17 mouse cellular contexts compared by ENCODE assay signal in the genomic region with DNA sequence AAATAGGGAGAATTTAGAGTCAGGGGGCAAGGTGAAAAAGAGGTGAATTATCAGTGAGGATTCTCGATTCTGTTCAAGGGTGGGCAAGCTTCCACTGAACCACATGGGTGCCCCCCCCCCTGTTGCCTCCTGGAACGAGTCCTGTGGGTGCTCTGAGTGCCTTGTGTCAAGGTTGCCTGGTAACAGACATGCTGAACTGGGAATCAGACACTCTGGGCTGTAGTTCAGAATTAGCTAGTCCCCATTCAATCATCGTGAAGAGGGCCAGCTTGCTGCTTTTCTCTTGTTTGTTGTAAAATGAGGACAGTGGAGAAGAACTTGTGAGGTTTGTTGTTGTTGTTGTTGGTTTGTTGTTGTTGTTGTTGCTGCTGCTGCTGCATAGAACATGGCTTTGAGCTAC.
DNase-seq lines count a peak whose midpoint lies in the region; ATAC-seq and TF ChIP-seq lines count a peak whose summit lies in the region.
"Had no signal": no experiment of that assay in that cellular context is flagged by ENCODE, and none has a peak within 500 bp of the region (broad histone marks: within the 10 kb centered on the region; RNA-seq: fewer than 3 reads in every experiment).

No protein-coding gene starts in this region.

- no peak overlapping the region for H3K4me3 ChIP-seq in hindbrain, embryonic 16.5 days (ENCODE audit: low read length)
- H3K4me3 ChIP-seq in hindbrain, embryonic 11.5 days (ENCODE audit: low read depth, low read length), result no peak overlapping the region
- no peak overlapping the region for H3K4me3 ChIP-seq in spleen, adult 2 months (ENCODE audit: extremely low read depth, insufficient read depth, insufficient read length)
- no peak overlapping the region for H3K4me3 ChIP-seq in liver, embryonic 11.5 days (ENCODE audit: low read depth, low read length)
- H3K4me3 ChIP-seq: gastrocnemius, adult 2 months; hindbrain, embryonic 15.5 days; limb, embryonic 13.5 days had no signal

- H3K27me3 ChIP-seq in hindbrain, embryonic 16.5 days (replicated peaks; ENCODE audit: control insufficient read depth, insufficient read depth, low read length), result no peaks in the 10 kb centered on the region
- no peaks in the 10 kb centered on the region for H3K27me3 ChIP-seq in hindbrain, embryonic 11.5 days (ENCODE audit: control insufficient read depth, insufficient read depth, low read length)
- no peaks in the 10 kb centered on the region for H3K27me3 ChIP-seq in spleen, adult 2 months (ENCODE audit: control insufficient read depth, insufficient read depth, low read length)
- H3K27me3 ChIP-seq in liver, embryonic 11.5 days (replicated peaks; ENCODE audit: control insufficient read depth, insufficient read depth, low read length), result no peaks in the 10 kb centered on the region
- H3K27me3 ChIP-seq: hindbrain, embryonic 15.5 days; limb, embryonic 13.5 days; Patski had no signal

- no peak for TF ChIP-seq CTCF in spleen, adult 2 months (IDR thresholded peaks at IDR 0.05; ENCODE audit: extremely low read depth, insufficient read depth, insufficient read length, insufficient replicate concordance)

- WGBS in hindbrain, embryonic 16.5 days, result 39% methylated on average over 3 of the region's 3 CpGs
- 63% methylated on average over 3 of the region's 3 CpGs for WGBS in hindbrain, embryonic 11.5 days
- 81% methylated on average over 3 of the region's 3 CpGs for WGBS in spleen, adult 2 months
- WGBS in liver, embryonic 11.5 days, result 72% methylated on average over 3 of the region's 3 CpGs

- no peak overlapping the region for H3K27ac ChIP-seq in hindbrain, embryonic 16.5 days (ENCODE audit: low read depth, low read length)
- H3K27ac ChIP-seq in hindbrain, embryonic 11.5 days (ENCODE audit: low read depth, low read length), result no peak overlapping the region
- H3K27ac ChIP-seq in spleen, adult 2 months (ENCODE audit: insufficient read depth, low read length), result peak overlapping the region; percentile 21
- H3K27ac ChIP-seq in liver, embryonic 11.5 days (ENCODE audit: low read depth, low read length), result no peak overlapping the region
- H3K27ac ChIP-seq: gastrocnemius, adult 2 months; hindbrain, embryonic 15.5 days; limb, embryonic 13.5 days; macrophage; stomach, postnatal 0 days had no signal

- no peak overlapping the region for H3K4me2 ChIP-seq in hindbrain, embryonic 16.5 days (ENCODE audit: low read length)
- H3K4me2 ChIP-seq in hindbrain, embryonic 11.5 days (replicated peaks; ENCODE audit: low read depth, low read length), result no peak overlapping the region
- H3K4me2 ChIP-seq in liver, embryonic 11.5 days, result no peak overlapping the region
- H3K4me2 ChIP-seq: hindbrain, embryonic 15.5 days; limb, embryonic 13.5 days had no signal

- no peaks in the 10 kb centered on the region for H3K36me3 ChIP-seq in hindbrain, embryonic 16.5 days (ENCODE audit: control insufficient read depth, insufficient read depth, low read length)
- no peaks in the 10 kb centered on the region for H3K36me3 ChIP-seq in hindbrain, embryonic 11.5 days (ENCODE audit: control insufficient read depth, insufficient read depth, low read length)
- H3K36me3 ChIP-seq in spleen, adult 2 months (ENCODE audit: control insufficient read depth, insufficient read depth, low read length), result peaks cover 9% of the 10 kb centered on the region
- H3K36me3 ChIP-seq in liver, embryonic 11.5 days (ENCODE audit: control insufficient read depth, insufficient read depth, low read length), result no peaks in the 10 kb centered on the region
- H3K36me3 ChIP-seq: hindbrain, embryonic 15.5 days; limb, embryonic 13.5 days had no signal

- no peaks in the 10 kb centered on the region for H3K9me3 ChIP-seq in hindbrain, embryonic 16.5 days (ENCODE audit: control insufficient read depth, low read length)
- no peaks in the 10 kb centered on the region for H3K9me3 ChIP-seq in hindbrain, embryonic 11.5 days (ENCODE audit: control insufficient read depth, low read length)
- no peaks in the 10 kb centered on the region for H3K9me3 ChIP-seq in liver, embryonic 11.5 days (ENCODE audit: control insufficient read depth, low read length)
- H3K9me3 ChIP-seq: hindbrain, embryonic 15.5 days; limb, embryonic 13.5 days had no signal

- DNase-seq in cerebellum, adult 9-10 months, result peak; percentile 9
- DNase-seq in hindbrain, embryonic 11.5 days (ENCODE audit: low spot score), result no peak
- DNase-seq in spleen, adult 2 months (ENCODE audit: low read depth in 1 of 2, low spot score in 2 of 2), result no peak
- DNase-seq in spleen, postnatal 4 days (ENCODE audit: low spot score in 2 of 2), result no peak
- no peak for DNase-seq in adrenal gland, adult 8-10 months
- no peak for DNase-seq in liver, embryonic 11.5 days (ENCODE audit: low spot score)
- DNase-seq: cerebellum, adult 8-10 months; gastrocnemius, adult 2 months; liver, postnatal 0 days; thymus, postnatal 4 days had no signal

- peaks cover 3% of the 10 kb centered on the region; the same call in 1 of the 2 replicates for H3K4me1 ChIP-seq in hindbrain, embryonic 16.5 days (ENCODE audit: control insufficient read depth, insufficient read depth, low read depth, low read length)
- H3K4me1 ChIP-seq in hindbrain, embryonic 11.5 days (replicated peaks; ENCODE audit: control insufficient read depth, insufficient read depth, low read length), result no peaks in the 10 kb centered on the region
- peaks cover 5% of the 10 kb centered on the region; the same call in 1 of the 2 replicates for H3K4me1 ChIP-seq in spleen, adult 2 months (ENCODE audit: control insufficient read depth, insufficient read depth, insufficient read length)
- no peaks in the 10 kb centered on the region for H3K4me1 ChIP-seq in liver, embryonic 11.5 days (replicated peaks; ENCODE audit: control insufficient read depth, insufficient read depth, low read length)
- H3K4me1 ChIP-seq: hindbrain, embryonic 15.5 days; limb, embryonic 13.5 days had no signal

- TF ChIP-seq POLR2A in spleen, adult 2 months (IDR thresholded peaks at IDR 0.05; ENCODE audit: low read depth, low read length), result no peak

- ATAC-seq in cerebellum, adult (ENCODE audit: insufficient number of reproducible peaks, low FRiP score, low TSS enrichment), result no peak
- ATAC-seq in hindbrain, embryonic 16.5 days, result peak; percentile 73; the same call in 1 of the 2 replicates
- no peak for ATAC-seq in hindbrain, embryonic 11.5 days (ENCODE audit: low FRiP score)
- ATAC-seq in liver, embryonic 11.5 days (replicated peaks; ENCODE audit: low FRiP score), result no peak
- ATAC-seq: liver, postnatal 0 days; Patski had no signal

- no peak overlapping the region for H3K9ac ChIP-seq in hindbrain, embryonic 16.5 days (ENCODE audit: low read depth, low read length)
- no peak overlapping the region for H3K9ac ChIP-seq in hindbrain, embryonic 11.5 days (ENCODE audit: low read depth, low read length)
- no peak overlapping the region for H3K9ac ChIP-seq in liver, embryonic 11.5 days (ENCODE audit: low read depth, low read length)
- H3K9ac ChIP-seq: hindbrain, embryonic 15.5 days; limb, embryonic 13.5 days; liver, postnatal 0 days had no signal
